Mouse (Mus musculus): ENCODE results near the gene Ticrr. TPM values are rescaled to one million over a fixed set of nuclear protein-coding genes. Genes with fewer than 3 reads are reported as not detected.

Ticrr gene
- 0.57 TPM for polyA plus RNA-seq (2017; shearing (Covaris generic))

DNA sequence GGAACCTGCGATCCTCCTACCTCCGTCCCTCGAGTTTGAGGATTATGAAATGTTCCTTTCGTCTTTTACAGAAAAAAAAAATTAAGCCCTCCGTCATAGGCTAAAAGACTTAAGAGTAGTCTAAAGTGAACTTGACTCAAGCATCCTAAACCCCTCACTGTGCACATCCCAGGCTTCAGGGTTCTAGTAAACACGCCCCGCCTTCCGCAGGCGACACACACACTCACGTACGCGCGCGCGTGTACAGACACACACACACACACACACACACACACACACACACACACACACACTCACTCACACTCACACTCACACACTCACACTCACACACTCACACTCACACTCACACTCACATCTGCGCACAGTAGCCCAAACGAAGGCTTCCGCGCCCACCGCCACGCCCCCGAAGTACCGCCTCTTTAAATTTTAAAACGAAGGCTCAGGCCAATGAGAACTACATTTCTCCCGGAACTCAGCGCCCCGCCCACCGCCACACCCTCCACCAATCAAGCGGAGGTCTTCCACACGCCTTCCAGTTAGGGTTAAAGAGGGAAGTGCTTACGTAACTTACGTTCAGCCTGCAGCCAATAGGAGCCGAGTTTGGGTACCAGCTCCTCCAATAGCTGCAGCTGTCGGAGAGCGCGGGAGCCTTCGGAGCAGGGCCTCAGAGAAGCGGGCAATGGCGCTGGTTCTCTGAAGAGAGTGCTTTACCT lies at the start of gene Ticrr:
TSS of gene Ticrr (plus strand) at position 619 of the 713 bp plus-strand sequence.

DNA sequence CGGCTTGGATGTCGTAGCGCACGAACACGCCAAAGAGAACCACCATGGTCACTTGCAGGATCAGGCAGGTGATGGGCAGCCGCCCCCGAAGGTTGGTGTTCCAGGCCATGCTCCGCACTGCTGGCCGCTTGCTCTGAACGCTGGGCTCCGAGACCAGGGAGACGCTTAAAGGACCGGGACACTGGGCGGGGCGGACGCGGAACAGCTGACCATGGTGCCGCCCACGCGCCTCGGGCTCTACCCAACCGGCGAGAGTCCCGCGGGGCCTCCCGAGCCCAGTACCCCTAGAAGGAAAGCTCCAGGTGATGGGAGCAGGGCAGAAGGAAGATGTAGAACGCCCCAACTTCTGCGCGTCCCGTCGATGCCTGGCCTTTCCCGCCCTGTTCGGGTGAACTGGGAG lies 42.6 kb upstream of the Ticrr start, which contains the start of gene Rhcg:
TSS of gene Rhcg (minus strand) at position 240 of the 400 bp plus-strand sequence.

DNA sequence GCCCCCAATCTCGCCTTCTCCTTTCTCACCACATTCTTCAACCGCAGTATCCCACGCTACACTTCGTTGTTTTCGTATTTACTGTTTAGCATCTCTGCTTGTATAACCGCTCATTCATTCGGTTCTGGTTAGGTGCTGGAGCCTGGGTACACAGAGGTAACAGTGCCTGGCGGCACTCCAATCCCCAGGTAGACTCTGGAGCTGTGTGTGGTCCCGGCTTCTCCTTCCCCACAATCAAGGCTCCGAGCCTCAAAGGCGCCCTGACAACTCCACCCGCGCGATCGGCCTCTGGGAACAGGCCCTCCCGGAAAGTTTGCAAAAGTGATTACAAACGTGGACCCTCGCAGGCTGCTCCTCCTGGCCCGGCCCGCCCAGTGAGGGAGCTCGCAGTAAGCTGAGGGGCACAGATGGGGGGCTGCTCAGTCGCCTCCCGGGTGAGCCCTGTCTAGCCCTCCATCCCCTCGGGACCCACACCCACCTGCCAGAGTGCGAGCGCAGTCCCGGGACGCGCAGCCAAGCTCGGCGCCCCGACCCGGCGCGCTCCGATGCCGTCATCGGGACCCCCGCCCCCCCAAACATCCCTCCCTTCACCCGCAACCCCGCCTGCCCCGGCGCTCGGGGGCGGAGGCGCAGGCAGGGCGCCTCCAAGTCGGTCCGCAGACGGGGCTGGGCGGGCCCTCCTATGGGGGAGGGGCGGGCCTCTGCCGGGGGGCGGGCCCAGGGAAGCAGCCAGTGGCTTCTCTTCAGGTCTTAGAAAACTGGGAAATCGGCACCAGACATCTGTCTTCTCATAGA lies 55.4 kb downstream of the Ticrr start, which contains the start of gene Kif7:
TSS of gene Kif7 (minus strand) at position 534 of the 795 bp plus-strand sequence.

DNA sequence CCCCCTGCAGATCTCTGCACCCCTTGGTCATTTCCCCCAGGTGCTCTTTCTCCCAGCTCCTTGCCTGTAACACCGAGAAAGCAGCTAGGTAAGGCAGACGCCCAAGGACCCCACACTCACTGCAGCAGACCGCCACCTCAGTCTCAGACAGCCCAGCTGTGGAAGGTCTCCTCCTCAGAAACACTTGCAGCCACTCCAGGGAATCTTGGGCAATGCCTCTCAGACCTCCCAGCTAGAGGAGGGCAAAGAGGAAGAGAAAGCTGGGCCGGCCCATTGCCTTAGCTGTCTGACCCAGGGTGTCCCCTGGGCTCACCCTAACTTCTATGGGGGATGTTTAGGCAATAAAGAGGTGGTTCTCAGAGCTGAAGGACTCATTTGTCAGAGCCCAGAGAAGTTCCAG lies 72.6 kb downstream of the Ticrr start, which contains the start of gene Plin1:
TSS of gene Plin1 (minus strand) at position 282 of the 400 bp plus-strand sequence.

DNA sequence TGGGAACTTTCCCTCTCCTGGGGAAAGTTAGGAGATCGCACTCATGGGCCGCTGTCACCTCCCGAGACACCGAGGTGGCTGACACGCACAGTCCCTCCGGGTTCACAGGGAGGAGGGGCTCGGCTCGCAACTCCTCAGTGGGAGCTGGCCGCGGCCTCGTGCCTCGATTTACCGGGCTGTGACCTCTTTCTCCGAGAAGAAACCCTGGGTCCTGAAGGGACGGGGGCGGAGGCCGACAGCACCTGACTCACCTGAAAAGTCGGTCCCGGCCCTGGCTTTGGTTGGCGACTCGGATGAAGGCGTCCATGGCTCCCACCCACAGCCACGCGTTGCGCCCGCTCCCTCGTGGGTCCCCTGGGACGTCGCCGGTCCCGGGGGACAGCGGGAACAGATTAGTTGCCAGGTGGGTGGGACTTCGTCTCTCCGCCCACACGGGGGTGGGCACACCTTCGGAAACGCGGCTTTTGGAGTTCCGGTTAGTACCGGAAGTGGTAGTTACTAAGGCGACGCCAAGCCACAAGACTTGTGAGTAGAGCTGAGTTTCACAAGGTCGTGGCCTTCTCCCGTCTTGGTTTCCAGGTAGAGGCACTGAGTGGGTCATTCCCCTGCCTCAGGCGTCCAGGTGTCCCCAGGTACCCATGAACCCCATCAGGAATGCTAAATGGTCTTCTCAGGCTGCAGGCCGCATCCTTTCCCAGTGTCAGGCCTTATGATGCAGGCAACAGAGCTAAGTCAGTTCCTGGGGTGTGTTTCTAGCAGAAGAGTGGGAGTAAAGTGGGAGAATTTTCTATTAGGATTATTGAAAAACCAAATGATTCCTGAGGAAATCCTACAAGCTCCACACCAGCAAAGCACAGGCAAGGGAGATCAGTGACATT lies 82.9 kb downstream of the Ticrr start, which contains the start of the genes Pex11a and Wdr93:
TSS of gene Pex11a (minus strand) at position 473 of the 878 bp plus-strand sequence.
TSS of gene Wdr93 (plus strand) at position 505 of the 878 bp plus-strand sequence.

Other genes starting within 250 kb of the Ticrr start
- 96.1 TPM for gene Polg, start 193.8 kb upstream of the Ticrr start, polyA plus RNA-seq (2017; shearing (Covaris generic))
- not detected for gene Rhcg, start 42.5 kb upstream of the Ticrr start, polyA plus RNA-seq (2017; shearing (Covaris generic))
- gene Kif7, start 55.5 kb downstream of the Ticrr start, polyA plus RNA-seq (2017; shearing (Covaris generic)) = 0.45 TPM
- 0.13 TPM for gene Plin1, start 72.7 kb downstream of the Ticrr start, polyA plus RNA-seq (2017; shearing (Covaris generic))
- gene Pex11a, start 82.9 kb downstream of the Ticrr start, polyA plus RNA-seq (2017; shearing (Covaris generic)) = 2.4 TPM
- gene Wdr93, start 83.0 kb downstream of the Ticrr start, polyA plus RNA-seq (2017; shearing (Covaris generic)) = not detected
- 0.69 TPM for gene Mesp1, start 133.6 kb downstream of the Ticrr start, polyA plus RNA-seq (2017; shearing (Covaris generic))
- 0.51 TPM for gene Mesp2, start 150.5 kb downstream of the Ticrr start, polyA plus RNA-seq (2017; shearing (Covaris generic))
- 1.8 TPM for gene Anpep, start 200.9 kb downstream of the Ticrr start, polyA plus RNA-seq (2017; shearing (Covaris generic))

All from effector memory CD4-positive, alpha-beta T cell, adult 7 months (primary cell).